Mouse (Mus musculus): ENCODE measurements around the gene Nt5dc1.
A peak's percentile ranks its signal among the peaks of the same experiment; 100 is the strongest.
"Not testable (repeated sequence)": the region's sequence is repeated elsewhere in the genome, so short reads cannot be mapped to it uniquely, and the experiment has no call there.

The Nt5dc1 gene

DNA sequence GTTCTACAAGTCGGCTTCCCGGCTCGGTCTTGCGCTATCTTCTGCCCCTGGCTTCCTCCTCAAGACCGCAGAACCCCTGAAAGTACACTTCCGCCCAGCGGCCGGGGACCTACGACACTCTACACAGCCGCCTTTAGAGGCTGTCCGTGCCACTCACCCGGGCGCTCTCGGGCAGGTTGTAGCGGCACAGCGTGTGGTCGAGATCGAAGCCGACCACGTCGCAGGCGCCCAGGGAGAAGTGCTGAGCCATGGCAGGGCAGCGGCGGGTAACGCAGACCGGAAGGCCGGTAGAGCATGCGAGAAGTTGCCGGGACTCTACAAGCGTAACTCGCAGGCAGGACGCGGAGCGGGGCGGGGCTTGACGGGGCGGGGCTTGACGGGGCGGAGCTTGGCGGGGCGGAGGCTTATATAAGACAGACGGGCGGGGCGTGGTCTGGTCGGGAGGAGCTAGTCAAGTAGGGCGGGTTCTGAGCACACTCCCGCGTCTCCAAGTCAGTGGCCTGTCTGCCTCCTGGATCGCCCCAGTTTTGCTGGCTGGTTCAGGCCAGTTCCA is at the start of gene Nt5dc1:
Gene Nt5dc1, minus strand, starts transcription at position 349 of the 553 bp plus-strand sequence.
- DNase-seq (ENCODE audit: low spot score), result peak; percentile 98

DNA sequence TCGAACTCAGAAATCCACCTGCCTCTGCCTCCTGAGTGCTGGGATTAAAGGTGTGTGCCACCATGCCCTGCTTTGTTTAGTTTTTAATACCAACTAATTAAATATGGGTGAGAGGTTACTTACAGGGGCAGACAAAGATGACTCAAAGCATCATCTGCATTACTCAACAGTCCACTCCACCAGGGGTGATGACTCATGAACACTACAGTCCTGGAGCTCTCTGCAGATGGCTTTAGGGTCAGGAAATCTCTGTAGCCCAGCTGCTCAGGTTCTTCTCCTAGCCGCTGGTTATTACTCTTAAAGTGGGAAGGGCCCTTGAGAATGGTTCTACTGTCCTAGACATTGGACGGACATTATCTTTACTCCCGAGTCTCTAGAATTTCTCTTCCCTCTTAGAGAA is 46.0 kb upstream of the Nt5dc1 start:
- DNase-seq (ENCODE audit: low spot score), result no peak

DNA sequence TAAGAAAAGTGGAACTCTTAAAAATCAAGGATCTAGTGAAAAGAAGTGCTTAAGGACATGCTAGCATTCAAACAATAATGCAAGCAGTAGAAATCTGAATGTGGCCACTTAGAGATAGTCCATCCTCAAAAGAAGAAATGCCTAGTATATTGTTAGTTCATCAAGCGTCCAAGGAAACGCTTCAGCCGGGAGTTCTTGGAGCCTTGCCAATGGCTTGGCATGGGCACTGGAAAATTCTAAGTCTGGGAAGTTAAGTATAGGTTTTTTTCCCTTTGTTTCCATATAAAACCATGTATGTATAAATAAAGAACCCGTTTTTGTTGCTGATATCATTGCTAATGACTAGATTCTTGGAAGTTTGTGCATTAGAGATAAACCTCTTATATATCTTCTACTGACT is 43.1 kb upstream of the Nt5dc1 start:
- DNase-seq (ENCODE audit: low spot score), result no peak

DNA sequence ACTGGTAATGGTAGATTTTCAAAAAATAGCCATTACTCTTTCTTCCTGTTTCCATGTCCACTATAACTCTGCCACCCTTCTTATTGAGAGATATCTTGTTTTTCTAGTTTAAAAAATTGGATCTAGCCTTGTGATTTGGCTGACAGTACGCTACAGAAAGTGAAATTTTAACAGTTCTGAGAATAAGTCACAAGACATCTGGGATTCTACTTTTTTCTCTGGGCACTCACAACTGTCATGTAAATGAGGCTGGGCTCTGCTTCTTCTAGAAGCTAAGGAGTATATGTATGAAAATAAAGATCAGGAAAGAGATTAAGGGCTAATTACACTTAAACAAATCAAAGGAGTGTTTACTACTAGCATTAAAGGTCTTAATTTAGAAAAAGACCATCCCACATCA is 31.1 kb upstream of the Nt5dc1 start:
- DNase-seq (ENCODE audit: low spot score), result no peak

DNA sequence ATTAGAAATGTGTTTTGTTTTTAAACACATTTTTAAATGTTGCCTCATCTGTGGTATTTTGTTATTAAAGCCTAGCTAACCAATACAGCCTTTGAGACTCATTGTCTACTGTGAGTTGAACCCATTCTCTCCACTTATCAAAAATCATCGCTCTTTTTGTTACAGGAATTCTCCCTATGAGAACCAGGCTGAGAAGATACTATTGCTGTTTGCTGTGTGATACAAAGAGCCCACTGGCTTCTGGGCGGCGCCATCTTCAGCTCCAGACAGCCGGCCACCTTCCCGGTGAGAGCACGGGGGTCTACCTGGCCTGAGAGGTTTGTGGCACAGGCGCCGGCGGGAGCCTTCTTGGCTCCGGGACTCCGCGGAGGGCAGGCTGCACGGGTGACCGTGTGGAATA is 15.8 kb upstream of the Nt5dc1 start:
- not testable (repeated sequence) for DNase-seq (ENCODE audit: low spot score)

DNA sequence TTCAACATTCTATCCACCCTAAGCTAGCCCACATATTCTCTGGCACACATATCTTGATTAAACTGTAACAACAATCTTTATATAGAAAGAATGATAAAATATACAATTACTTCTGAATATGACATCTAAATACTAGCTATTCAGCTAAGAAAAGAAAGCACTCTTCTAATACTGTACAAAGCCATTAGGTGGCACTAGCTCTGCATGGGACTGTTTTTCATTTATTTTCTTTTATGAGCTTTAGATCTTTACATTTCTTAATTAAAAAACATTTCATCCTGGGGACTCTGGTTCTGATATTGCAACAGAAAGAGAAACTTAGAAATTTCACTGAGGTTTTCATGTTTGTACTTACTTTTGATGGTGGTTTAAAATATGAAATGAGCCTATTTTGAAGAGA is 13.4 kb upstream of the Nt5dc1 start:
- no peak for DNase-seq (ENCODE audit: low spot score)

DNA sequence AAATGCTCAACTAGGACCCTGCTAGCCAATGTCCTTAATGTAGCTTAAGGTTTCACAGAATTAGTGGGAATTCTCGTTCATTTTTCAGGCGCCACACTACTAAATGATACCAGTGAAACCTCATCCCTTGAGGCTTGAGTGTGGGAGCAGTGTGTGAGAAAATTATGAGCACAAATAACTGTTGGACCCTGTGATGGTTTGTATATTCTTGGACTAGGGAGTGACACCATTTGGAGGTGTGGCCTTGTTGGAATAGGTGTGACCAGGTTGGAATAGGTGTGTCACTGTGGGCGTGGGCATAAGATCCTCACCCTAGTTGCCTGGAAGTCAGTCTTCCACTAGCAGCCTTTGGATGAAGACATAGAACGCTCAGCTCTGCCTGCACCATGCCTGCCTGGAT is 442 bp upstream of the Nt5dc1 start:
- not testable (repeated sequence) for DNase-seq (ENCODE audit: low spot score)

DNA sequence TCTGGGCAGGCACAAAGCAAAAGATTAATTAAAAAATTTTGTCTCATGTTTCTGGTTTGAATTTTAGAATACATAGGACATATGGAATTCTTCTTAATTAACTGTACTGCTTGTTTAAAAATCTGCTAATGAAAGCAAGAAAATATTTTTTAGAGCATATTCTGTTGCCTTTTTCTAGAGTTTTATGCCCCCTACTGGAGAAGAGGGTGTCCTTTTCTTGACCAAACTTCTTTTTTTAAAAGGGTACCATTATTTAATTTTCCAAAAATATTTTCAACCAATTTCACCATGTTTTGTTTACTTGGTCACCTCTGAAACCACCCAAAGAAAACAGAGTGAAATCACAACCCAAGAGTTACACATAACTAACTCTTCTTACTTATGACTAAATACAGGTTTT is 19.1 kb downstream of the Nt5dc1 start:
- DNase-seq (ENCODE audit: low spot score), result no peak

DNA sequence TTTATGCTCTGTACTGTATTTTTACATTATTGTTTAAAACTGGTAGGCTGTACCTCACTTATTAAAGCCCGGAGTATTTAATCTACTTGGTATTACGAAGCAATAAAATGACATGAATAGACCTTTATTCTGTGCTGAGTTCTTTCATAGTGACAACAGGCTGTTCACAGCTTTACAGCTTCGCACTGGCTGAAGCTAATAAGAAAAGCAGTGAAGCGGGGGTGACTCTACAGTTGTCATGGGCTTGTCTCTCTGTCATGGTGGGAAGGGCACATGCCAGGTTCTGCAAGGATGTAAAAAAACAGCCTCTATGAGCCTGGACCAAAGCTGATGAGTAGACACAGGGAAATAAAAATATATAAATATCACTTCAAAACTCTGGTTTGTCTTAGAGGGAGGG is 21.4 kb downstream of the Nt5dc1 start:
- DNase-seq (ENCODE audit: low spot score), result no peak

DNA sequence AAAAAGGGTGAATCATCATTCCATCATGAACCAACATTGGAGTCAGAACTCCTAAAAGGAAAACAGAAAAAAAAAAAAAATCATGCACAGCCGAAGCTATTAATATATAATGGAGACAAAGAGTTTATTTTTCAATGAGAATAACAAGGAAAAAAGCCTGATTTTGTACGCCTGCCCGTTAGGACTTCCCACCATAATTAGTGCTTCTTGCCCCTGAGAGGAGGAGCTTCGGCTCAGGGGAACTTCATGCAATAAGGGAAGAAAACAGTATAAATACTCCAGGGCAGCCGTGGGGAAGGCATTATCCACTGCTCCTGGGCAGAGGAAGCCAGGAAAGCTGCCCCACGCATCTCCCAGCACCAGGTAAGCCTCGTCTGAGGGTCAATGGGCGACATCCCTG is 28.7 kb downstream of the Nt5dc1 start, which contains the start of gene Col10a1:
Gene Col10a1, plus strand, starts transcription at position 301 of the 400 bp plus-strand sequence.
- DNase-seq (ENCODE audit: low spot score), result no peak

DNA sequence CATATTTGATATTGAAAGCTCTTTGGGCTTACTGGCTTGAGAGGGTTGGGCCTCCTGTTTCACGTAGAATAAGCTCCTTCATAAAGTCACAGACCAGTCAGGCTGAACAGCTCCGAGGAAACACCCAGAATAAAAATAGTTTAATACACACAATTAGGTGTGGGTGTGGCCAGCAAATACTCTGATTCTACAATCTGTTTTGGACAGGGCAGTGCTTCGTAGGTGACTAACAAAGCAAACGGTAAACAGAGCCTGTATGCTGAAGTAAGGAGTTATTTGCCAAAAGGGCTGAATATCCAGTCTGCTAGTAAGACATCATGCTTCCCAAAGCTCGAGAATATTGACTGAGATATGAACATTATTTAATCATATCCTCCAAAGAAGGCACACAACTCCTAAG is 32.7 kb downstream of the Nt5dc1 start:
- no peak for DNase-seq (ENCODE audit: low spot score)

DNA sequence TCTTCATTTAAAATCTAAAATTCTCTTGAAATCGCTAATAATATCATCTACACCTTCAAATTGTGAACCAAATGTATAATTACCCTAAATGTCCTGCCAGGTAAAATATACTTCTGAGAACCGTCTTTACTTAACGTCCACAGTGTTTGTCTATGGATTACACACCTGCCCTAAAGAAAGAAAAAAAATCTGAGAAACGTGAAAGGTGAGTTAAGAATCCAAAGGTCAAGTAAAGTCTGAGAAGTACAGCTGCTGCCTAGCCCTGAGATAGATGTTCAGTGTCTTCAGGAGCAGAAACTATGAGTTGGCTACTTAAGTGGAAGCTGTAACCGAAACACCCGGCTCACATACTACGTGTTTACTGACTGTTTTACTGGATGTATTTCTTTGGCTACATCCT is 45.0 kb downstream of the Nt5dc1 start:
- DNase-seq (ENCODE audit: low spot score), result peak; percentile 32

DNA sequence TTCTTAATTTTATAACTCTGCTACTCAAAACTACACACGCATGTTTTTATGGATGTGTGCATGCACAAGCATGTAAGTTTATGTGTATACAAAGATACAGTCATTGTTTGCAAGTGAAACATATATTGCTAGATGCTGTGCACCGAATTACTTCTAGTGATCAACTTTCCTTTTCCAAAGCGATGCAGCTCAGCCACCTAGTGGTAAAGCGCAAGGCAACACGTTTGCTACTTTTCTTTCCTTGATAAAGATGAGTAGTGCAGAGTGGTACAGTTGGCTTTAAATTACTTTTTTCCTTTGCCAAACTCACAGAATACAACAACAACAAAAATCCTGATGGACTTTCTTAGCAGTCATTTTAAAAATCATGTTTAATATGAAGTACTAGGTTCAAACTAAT is 50.2 kb downstream of the Nt5dc1 start:
- DNase-seq (ENCODE audit: low spot score), result no peak

DNA sequence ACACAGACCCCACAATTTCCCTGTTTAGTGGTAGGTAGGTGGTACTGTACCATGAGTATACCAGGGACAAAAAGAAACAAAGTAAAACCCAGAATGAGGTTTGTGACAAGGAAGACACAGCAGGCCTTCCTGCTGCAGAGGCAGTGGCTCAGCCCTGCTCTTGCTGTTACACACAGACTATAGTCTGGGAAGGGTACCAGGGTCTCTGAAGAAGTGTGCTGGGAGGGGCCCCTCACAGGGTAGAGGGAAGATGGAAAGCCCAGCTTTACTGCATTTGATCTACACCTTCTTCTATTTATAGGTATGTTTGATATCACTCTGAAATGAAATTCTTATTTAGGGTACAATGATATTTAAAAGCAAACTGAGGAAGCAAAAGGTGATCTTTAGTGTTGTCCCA is 54.6 kb downstream of the Nt5dc1 start:
- no peak for DNase-seq (ENCODE audit: low spot score)

DNA sequence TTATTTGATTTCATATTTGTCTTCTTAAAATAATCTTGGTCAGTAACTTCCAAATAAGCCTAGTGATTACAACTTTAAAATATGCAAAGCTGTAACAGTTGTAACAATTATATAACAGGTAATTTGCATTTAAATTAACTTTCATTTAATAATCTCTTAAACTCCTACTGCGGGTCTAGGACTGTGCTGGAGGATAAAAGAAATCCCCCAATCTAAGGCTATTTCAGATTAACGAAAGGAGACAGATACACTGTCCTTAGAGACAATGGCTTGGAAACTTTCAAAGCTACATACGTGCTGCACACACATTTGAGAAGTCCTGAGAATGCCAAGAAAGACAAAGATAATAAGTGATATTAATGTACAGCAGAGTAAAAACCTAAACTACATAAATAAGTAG is 60.1 kb downstream of the Nt5dc1 start:
- no peak for DNase-seq (ENCODE audit: low spot score)

DNA sequence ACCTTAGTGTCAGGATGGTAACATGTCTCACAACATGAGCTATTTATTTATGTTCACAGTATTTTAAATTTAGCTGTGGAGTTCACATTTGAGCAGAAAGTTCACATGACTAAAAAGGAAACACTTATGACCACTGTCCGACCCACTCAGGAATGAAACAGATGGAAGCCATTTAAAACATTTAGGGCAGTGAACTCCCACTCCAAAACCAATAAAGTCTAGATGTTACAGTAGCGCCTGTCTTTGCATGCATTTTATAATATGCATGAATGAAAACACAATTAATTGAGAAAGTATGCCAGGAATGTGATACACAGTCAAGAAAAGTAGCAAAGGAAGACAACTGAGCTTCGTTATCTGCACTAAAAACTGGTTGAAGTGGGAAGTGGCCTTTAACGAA is 66.2 kb downstream of the Nt5dc1 start:
- no peak for DNase-seq (ENCODE audit: low spot score)

DNA sequence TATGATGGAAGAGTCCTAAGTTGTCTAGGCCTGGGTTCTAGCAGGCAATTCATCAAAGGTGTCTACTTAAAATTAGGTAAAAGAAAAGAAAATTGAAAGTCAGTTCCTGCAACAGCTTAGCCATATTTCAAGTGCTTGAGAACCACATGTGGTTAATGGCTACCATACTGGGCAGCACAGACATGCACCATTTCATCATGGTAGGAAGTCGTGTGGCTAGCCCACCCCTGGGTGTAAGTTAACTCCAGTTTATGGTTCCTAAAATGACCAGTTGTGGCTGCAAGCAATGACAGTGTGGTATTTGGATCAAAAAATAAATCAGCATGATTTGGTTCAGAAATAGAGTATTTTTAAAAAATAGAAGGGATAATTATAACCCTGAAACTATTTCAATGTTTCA is 76.5 kb downstream of the Nt5dc1 start:
- no peak for DNase-seq (ENCODE audit: low spot score)

DNA sequence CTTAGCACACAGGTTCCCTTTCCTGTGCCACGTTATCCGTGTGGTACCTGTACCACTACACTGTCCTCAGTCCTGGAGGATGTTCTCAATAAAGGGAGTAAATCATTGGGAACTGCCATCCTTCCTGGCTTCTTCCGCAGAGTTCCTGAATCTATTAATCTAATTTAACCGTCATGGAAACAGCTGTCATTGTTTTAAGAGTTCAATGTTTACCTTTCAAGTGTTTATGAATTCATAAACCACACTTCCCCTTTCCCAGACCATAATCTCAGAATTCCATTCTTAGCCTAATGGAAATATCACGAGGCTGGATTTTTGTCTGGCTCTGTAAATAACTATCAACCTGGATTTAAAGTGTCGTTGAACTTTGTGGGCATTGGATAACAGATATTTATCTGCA is 77.3 kb downstream of the Nt5dc1 start:
- DNase-seq (ENCODE audit: low spot score), result no peak

DNA sequence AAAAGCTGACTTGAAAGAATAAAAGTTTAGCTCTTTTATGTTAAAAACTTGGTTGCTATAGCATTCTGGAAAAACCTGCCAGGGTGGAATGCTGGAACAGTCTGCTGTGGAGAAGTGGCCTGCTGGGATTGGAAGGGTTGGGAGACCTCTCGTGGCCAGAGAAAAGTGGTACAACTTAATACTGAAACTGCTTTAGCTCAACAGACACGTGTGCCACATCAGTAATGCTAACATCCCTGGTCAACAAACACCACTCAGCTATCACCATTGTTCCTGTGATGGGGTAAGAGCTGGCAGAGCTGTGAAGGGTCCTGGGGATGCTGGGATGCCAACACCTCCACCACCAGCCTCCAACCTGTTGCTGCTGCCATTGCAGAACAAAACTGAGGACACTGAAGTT is 90.0 kb downstream of the Nt5dc1 start:
- DNase-seq (ENCODE audit: low spot score), result peak; percentile 5

DNA sequence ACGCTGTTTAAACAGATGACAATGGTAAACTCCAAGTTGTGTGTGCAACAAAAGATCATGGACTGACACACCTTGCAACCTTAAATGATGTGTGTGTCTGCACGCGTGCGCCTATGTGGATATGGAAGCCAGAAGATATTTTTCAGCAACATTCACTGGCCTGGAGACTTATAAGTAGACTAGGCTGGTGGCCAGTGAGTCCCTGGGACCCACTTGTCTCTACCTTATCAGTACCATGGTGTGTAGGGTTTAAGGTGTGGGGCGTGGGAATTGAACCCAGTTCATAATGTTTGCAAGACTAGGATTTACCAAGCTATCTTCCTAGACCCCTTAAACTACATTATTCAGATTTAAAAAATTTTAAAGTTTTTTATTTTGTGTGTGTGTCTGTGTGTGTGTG is 91.2 kb downstream of the Nt5dc1 start:
- DNase-seq (ENCODE audit: low spot score), result no peak

DNA sequence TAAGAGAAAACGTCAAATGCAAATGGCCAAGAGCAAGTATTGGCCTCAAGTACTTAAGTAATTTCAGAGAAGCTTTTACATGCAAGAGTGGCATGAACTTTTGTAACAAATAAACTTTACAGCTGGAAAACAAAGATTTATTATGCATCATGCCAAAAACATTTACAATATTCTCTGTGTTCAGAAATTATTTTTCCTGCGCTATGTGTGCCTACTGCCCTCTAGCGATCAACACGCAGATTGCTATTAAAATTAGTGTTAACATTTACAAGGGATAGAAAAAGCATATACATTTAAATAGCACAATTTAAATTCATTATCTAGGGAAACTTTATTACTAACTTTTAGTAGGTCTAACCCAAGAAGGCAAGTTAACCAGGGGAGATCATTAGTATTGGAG is 91.7 kb downstream of the Nt5dc1 start:
- DNase-seq (ENCODE audit: low spot score), result no peak

DNA sequence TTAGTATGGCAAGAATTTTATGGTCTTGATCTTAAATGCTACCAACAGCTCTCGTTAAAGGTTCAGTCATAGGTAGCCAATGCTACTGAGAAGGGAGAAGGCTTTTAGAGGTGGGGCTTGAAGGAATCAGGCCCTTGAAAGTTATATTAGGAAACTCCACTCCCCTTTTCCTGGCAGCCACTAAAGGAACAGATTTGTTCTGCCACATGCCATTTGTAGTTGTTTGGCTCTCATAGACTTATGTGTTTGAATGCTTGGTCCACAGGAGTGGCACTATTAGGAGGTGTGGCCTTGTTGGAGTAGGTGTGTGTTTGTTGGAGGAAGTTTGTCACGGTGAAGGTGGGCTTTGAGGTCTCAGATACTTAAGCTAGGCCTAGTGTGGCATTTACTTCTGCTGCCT is 97.5 kb downstream of the Nt5dc1 start:
- DNase-seq (ENCODE audit: low spot score), result no peak

DNA sequence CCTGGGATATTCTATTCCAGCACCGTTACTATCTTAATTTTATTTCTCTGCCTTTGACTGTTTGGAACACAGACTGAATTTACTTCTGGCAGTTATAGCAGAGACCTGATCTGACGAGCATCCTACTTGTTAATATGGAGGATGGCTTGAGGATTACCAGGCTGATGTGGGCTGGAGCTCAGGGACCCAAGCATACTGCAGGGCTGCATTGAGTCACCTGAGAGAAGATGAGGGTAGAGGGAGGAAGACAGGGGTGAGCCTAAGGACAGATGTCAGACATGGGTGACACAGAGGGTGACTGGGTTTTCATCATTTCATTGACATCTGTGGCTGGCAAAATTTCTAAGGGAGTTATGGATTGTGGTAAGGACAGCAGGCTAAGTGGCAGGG is 101.1 kb downstream of the Nt5dc1 start:
- no peak for DNase-seq (ENCODE audit: low spot score)

DNA sequence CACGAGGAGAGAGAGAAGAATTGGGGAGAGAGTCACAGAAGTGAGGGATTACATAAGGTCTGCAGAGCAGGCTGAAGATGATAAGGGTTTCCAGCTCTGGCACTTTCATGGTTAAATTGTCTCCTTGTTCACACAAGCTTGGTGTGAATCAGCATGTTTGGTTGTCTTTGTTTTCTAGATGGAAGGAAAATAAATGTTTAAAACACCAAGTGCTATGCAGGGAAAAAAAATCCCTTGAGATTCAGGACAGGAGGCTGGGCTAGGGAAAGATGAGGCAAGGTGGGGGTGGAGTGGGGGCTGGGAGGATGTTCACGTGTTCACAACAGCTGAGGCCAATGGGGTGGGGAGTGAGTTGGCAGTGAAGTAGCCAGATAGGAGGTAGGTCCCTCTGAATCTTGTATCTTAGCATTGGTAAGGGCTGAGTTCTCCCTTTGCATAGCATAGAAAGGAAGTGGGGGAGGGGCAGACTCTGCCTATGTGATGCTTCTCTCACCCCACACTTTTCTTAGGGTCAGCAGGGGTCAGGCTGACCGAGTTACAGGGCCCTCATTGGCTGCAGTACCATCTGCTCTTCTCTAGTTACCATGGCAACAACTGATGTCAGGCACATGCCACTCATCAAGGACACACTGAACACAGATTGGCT is 101.7 kb downstream of the Nt5dc1 start:
- DNase-seq (ENCODE audit: low spot score), result peak; percentile 35
